Mouse (Mus musculus): ENCODE data around the gene Usp43. TPM values are rescaled to one million over a fixed set of nuclear protein-coding genes. Genes with fewer than 3 reads are reported as not detected.
A peak's percentile ranks its signal among the peaks of the same experiment; 100 is the strongest.

Usp43 gene
- 1.1 and 1.6 TPM in 2 replicates for total RNA-seq (2012; rRNA removed)

DNA sequence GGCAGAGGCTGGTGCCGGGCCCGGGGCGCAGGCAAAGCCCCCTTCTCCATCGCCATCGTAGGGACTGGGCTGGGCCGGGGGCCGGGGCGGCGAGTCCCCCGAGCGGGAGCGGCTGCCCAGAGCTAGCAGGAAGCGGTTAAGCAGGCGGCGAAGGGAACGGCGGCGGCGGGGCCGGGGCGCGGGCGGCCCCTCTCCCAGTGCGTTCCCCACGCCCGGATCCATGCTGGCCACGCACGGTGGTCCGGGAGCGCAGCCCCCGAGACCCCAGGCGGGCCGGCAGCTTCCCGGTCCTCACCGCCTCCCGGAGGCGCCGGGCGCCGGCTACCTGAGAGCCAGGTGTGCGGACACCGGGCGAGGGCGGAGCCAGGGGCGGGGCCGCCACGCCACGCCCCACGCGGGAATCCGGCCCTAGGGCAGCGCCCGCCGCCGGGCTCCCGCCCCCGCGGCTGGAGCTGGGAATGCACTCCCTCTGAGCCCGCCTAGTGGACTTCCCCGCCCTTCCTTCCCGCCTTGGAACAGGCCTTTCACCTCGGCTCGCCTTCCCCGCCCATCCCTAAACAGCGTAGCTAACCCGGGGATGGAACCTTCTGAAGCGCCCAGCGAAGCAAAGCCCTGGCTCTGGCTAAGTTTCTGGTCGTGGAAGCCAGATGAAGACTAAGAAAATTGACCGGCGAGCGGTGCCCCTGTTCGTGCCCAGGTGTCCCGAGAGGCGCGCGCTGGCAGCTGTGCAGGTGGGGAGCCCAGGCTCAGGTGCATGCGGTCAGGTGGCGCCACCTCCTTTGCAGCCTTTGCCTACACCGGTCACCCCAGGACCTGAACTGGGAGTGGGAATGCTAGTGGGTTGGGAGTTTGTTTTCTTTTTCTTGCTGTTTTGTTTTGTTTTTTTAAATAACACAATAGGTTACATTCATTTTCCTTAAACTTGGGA is at the start of gene Usp43:
Usp43 (minus strand) TSS at position 327 of the 928 bp plus-strand sequence.
- Histone ChIP-seq H3K4me1 (ENCODE audit: control insufficient read depth in 2 of 2, insufficient read depth in 2 of 2, low read length in 2 of 2, poor library complexity in 1 of 2) (peaks cover under 1 to 5% of the 10 kb centered on the region in 2 experiments), H3K9ac (ENCODE audit: insufficient read depth, low read depth, low read length, poor library complexity, severe bottlenecking) (peak within 1 kb of the TSS; percentile 79), H3K4me3 (ENCODE audit: insufficient read depth in 1 of 2, low read depth in 1 of 2, low read length in 2 of 2, poor library complexity in 1 of 2, severe bottlenecking in 1 of 2) (peak within 1 kb of the TSS; percentile 82 to 89), H3K36me3 (ENCODE audit: control insufficient read depth, insufficient read depth, low read length, poor library complexity, severe bottlenecking) (peaks cover 2% of the 10 kb centered on the region; the same call in 1 of the 2 replicates), H3K9me3 (ENCODE audit: control insufficient read depth, insufficient read depth, low read depth, low read length) (no peaks in the 10 kb centered on the region), H3K27ac (ENCODE audit: insufficient read depth, low read depth, low read length, poor library complexity, severe bottlenecking) (peak within 1 kb of the TSS; percentile 42; the same call in 1 of the 2 replicates)
- TF ChIP-seq MAFK (IDR thresholded peaks at IDR 0.05; ENCODE audit: insufficient read depth, low read depth, low read length) (no peak), CHD2 (IDR thresholded peaks at IDR 0.05; ENCODE audit: low read depth, low read length) (no peak), HCFC1 (IDR thresholded peaks at IDR 0.05; ENCODE audit: borderline replicate concordance, insufficient read depth, low read length) (no peak), ZC3H11A (IDR thresholded peaks at IDR 0.05; ENCODE audit: borderline replicate concordance, low read depth, low read length) (no peak), ZNF384 (IDR thresholded peaks at IDR 0.05; ENCODE audit: low read depth, low read length) (no peak)
- in situ Hi-C loops (cut with MboI; ENCODE audit: low sequenced_read_pairs in 2 of 2, unreplicated experiment in 2 of 2), result no loop called here
- DNase-seq (ENCODE audit: low read depth, low spot score), result peak; percentile 69

DNA sequence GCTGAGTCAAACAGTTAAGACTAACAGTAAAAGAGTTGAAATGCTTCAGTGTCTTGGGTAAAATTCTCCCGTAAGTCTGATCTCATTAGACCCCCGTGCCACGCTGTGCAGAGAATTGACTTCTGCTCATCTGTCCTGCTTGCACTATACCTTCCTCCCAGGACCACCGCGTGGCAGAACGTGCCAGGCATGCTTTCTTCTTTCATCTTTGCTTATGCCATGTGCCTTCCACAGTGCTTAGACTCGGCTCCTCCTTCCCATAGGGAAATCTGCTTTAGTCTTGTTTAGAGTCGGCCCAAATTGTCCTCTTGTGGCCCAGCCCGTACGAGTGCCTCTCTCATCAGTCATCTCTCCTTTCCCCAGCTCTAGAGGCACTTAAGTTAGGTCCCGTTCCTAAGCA is 45.9 kb upstream of the Usp43 start:
- Histone ChIP-seq H3K4me3 (ENCODE audit: insufficient read depth in 1 of 2, low read depth in 1 of 2, low read length in 2 of 2, poor library complexity in 1 of 2, severe bottlenecking in 1 of 2) (no peak overlapping the region), H3K36me3 (ENCODE audit: control insufficient read depth, insufficient read depth, low read length, poor library complexity, severe bottlenecking) (peaks cover 4% of the 10 kb centered on the region; the same call in 1 of the 2 replicates), H3K9me3 (ENCODE audit: control insufficient read depth, insufficient read depth, low read depth, low read length) (no peaks in the 10 kb centered on the region), H3K9ac (ENCODE audit: insufficient read depth, low read depth, low read length, poor library complexity, severe bottlenecking) (no peak overlapping the region), H3K4me1 (ENCODE audit: control insufficient read depth in 2 of 2, insufficient read depth in 2 of 2, low read length in 2 of 2, poor library complexity in 1 of 2) (0 out of 4 replicates have a peak, but pooled peaks cover 2% of the 10 kb centered on the region in 2 experiments), H3K27ac (ENCODE audit: insufficient read depth, low read depth, low read length, poor library complexity, severe bottlenecking) (no peak overlapping the region)
- DNase-seq (ENCODE audit: low read depth, low spot score), result no peak
- in situ Hi-C loops (cut with MboI; ENCODE audit: low sequenced_read_pairs in 2 of 2, unreplicated experiment in 2 of 2), result no loop called here
- TF ChIP-seq CHD2 (IDR thresholded peaks at IDR 0.05; ENCODE audit: low read depth, low read length) (no peak), HCFC1 (IDR thresholded peaks at IDR 0.05; ENCODE audit: borderline replicate concordance, insufficient read depth, low read length) (no peak), MAFK (IDR thresholded peaks at IDR 0.05; ENCODE audit: insufficient read depth, low read depth, low read length) (no peak), ZC3H11A (IDR thresholded peaks at IDR 0.05; ENCODE audit: borderline replicate concordance, low read depth, low read length) (no peak), ZNF384 (IDR thresholded peaks at IDR 0.05; ENCODE audit: low read depth, low read length) (no peak)

DNA sequence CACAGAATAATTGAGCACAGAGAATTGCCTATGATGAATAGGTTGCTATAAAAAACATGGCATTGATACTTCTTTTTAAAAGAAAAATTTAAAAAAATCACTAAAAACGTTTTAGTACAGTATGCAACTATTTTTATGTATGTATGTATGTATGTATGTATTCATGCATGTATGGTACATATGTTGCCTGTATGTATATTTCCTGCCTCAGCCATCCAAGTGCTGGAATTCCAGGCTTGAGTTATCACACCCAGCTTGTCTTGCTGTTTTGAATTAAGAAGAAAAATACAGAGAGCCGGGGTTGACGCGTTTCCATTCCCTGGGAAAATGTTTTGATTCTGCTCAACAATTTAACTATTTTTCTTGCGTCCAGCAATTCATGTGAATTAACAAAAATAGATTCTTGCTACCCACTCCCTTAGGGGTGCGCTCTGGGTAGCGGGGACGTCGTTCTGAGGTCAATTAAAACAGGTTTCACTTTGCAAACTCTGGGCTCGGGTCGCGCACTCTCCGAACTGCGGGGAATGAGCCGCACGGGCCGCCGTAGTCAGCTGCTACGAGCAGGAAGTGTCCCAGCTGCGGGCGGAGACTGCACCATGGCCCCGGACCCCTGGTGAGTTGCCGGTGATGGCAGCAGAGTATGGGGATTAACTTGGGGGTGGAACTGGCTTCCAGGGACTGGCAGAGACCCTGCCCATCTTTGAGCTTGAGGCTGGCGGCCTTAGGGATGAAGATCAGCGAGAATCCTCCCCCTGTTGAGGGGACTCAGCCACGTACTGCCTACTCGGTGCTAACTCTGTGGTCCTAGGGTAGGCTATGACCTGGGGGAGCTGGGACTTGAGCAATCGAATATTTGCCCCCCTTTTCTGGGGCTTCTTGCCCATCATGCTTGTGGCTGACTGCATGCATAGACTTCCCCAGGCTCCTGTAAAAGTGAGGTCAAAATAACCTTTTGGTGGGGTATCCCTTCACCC is 44.2 kb upstream of the Usp43 start, which contains the start of gene Stx8:
Stx8 (plus strand) TSS at position 289 of the 974 bp plus-strand sequence.
- Histone ChIP-seq H3K36me3 (ENCODE audit: control insufficient read depth, insufficient read depth, low read length, poor library complexity, severe bottlenecking) (peaks cover 4% of the 10 kb centered on the region; the same call in 1 of the 2 replicates), H3K9me3 (ENCODE audit: control insufficient read depth, insufficient read depth, low read depth, low read length) (no peaks in the 10 kb centered on the region), H3K9ac (ENCODE audit: insufficient read depth, low read depth, low read length, poor library complexity, severe bottlenecking) (peak within 1 kb of the TSS; percentile 83), H3K4me1 (ENCODE audit: control insufficient read depth in 2 of 2, insufficient read depth in 2 of 2, low read length in 2 of 2, poor library complexity in 1 of 2) (0 out of 4 replicates have a peak, but pooled peaks cover 2% of the 10 kb centered on the region in 2 experiments), H3K4me3 (ENCODE audit: insufficient read depth in 1 of 2, low read depth in 1 of 2, low read length in 2 of 2, poor library complexity in 1 of 2, severe bottlenecking in 1 of 2) (peak within 1 kb of the TSS; percentile 82 to 86), H3K27ac (ENCODE audit: insufficient read depth, low read depth, low read length, poor library complexity, severe bottlenecking) (no peak within 1 kb of the TSS)
- DNase-seq (ENCODE audit: low read depth, low spot score), result peak; percentile 65
- no peak for TF ChIP-seq ZNF384 (IDR thresholded peaks at IDR 0.05; ENCODE audit: low read depth, low read length)
- no peak for TF ChIP-seq ZC3H11A (IDR thresholded peaks at IDR 0.05; ENCODE audit: borderline replicate concordance, low read depth, low read length)
- TF ChIP-seq MAFK (IDR thresholded peaks at IDR 0.05; ENCODE audit: insufficient read depth, low read depth, low read length), result no peak
- no peak for TF ChIP-seq HCFC1 (IDR thresholded peaks at IDR 0.05; ENCODE audit: borderline replicate concordance, insufficient read depth, low read length)
- no peak for TF ChIP-seq CHD2 (IDR thresholded peaks at IDR 0.05; ENCODE audit: low read depth, low read length)
- in situ Hi-C loops (cut with MboI; ENCODE audit: low sequenced_read_pairs in 2 of 2, unreplicated experiment in 2 of 2), result no loop called here

Measured in ES-E14 (cell line).